Mouse (Mus musculus) embryonic facial prominence, embryonic 12.5 days (tissue): Measurements from ENCODE around the gene Uchl4. TPM values are rescaled to one million over a fixed set of nuclear protein-coding genes. Genes with fewer than 3 reads are reported as not detected.
"Not testable (repeated sequence)": the region's sequence is repeated elsewhere in the genome, so short reads cannot be mapped to it uniquely, and the experiment has no call there.

Source experiments
- ATAC-seq: fragments of 200-750 bp; cut with Nextera tagmentation; 2 replicates; pipeline ENCODE4 v1.8.0; 2017; ENCODE audit not compliant: insufficient number of reproducible peaks, insufficient read depth, low FRiP score, low TSS enrichment
- H3K27ac ChIP-seq: fragments of 300-500 bp; sonication (generic); 2 replicates; pipeline ENCODE4 v1.5.1; 2016; ENCODE audit warnings: mild to moderate bottlenecking
- H3K27me3 ChIP-seq: fragments of 300-500 bp; sonication (generic); 2 replicates; pipeline ENCODE4 v1.6.1; 2016; ENCODE audit warnings: mild to moderate bottlenecking, moderate library complexity
- H3K36me3 ChIP-seq: fragments of 300-500 bp; sonication (generic); 2 replicates; pipeline ENCODE4 v1.6.1; 2016; ENCODE audit warnings: mild to moderate bottlenecking
- H3K4me1 ChIP-seq: fragments of 300-500 bp; sonication (generic); 2 replicates; pipeline ENCODE4 v1.6.1; 2016
- H3K4me2 ChIP-seq: fragments of 300-500 bp; sonication (generic); replicated peaks from 2 replicates; pipeline ENCODE4 v1.6.1; 2016; ENCODE audit warnings: mild to moderate bottlenecking, moderate library complexity
- H3K4me3 ChIP-seq: fragments of 300-500 bp; sonication (generic); 2 replicates; pipeline ENCODE4 v1.5.1; 2016; ENCODE audit warnings: mild to moderate bottlenecking
- H3K9ac ChIP-seq: fragments of 300-500 bp; sonication (generic); 2 replicates; pipeline ENCODE4 v1.6.1; 2016; ENCODE audit warnings: mild to moderate bottlenecking, moderate library complexity
- H3K9me3 ChIP-seq: fragments of 300-500 bp; sonication (generic); 2 replicates; pipeline ENCODE4 v1.6.1; 2016; ENCODE audit warnings: mild to moderate bottlenecking, moderate library complexity
- WGBS: fragments of 180-500 bp; shearing (Covaris S2); methylation state at CpG from one replicate; pipeline ENCODE4 v1.1.7; 2016; 5-methylcytosine and 5-hydroxymethylcytosine counted together
- polyA plus RNA-seq: library from polyadenylated mRNA; unstranded; fragments of >200 nt; fragmentation: Nextera tagmentation; extraction: Ambion mirVana; gene quantifications from 2 replicates; pipeline ENCODE4 v1.2.1, GENCODE M21; 2016

The Uchl4 gene
- polyA plus RNA-seq = 3.0 and 4.4 TPM in 2 replicates

DNA sequence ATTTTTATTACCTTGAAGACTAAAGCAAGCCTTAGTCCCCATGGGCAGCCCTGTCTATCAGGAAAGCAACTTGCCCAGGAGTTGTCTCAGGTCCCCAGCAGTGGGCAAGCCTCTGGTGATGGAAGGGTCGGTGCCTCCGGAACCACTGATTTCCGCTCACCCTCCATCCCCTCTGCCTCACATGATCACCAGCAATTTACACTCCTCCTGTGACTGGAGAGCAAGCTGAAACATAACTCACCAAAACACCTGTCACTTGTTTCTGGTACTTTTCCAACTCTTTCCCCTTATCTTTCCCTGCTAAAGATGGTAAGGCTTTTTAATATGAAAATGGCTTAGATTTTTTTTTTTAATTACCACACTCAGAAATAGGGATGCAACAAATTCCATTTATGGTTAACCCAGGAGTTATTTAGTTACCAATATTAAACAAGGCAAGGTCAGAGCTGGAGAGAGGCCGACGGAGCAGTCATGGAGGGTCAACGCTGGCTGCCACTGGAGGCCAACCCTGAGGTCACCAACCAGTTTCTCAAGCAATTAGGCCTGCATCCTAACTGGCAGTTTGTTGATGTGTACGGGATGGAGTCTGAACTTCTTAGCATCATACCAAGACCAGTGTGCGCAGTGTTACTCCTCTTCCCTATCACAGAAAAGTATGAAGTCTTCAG lies at the start of gene Uchl4:
Gene Uchl4 (plus strand): TSS at position 434 of the 668 bp plus-strand sequence.
- H3K4me1 ChIP-seq = peaks cover 44% of the 10 kb centered on the region
- H3K9me3 ChIP-seq = no peaks in the 10 kb centered on the region
- 74% methylated on average over 8 of the region's 8 CpGs for WGBS
- H3K4me3 ChIP-seq = no peak within 1 kb of the TSS
- no peaks in the 10 kb centered on the region for H3K36me3 ChIP-seq
- H3K27ac ChIP-seq = peak within 1 kb of the TSS; percentile 80
- ATAC-seq = no peak
- H3K9ac ChIP-seq = no peak within 1 kb of the TSS
- no peak within 1 kb of the TSS for H3K4me2 ChIP-seq
- no peaks in the 10 kb centered on the region for H3K27me3 ChIP-seq

DNA sequence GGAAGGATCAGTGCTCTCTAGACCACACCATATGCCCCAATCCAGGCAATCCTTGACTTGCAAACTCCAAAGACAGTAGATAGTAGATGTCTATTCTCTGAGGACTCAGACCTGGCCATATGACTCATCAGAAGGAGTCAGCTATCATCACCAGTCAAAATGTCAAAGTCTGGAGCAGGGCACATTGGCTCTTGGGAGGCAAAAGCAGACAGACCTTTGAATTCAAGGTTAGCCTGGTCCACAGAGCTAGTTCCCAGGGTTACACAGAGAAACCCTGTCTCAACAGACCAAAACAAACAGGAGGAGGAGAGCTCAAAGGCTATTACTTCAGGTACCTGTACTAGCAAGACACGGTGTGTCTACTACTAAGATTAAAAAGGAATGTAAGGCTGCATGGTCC lies 41.1 kb upstream of the Uchl4 start:
- Histone ChIP-seq H3K4me1 (no peaks in the 10 kb centered on the region), H3K27ac (no peak overlapping the region), H3K36me3 (peaks cover 47% of the 10 kb centered on the region), H3K4me3 (no peak overlapping the region), H3K27me3 (no peaks in the 10 kb centered on the region), H3K9ac (no peak overlapping the region), H3K4me2 (no peak overlapping the region), H3K9me3 (no peaks in the 10 kb centered on the region)
- no peak for ATAC-seq
- 95% methylated on average over 1 of the region's 1 CpGs for WGBS

DNA sequence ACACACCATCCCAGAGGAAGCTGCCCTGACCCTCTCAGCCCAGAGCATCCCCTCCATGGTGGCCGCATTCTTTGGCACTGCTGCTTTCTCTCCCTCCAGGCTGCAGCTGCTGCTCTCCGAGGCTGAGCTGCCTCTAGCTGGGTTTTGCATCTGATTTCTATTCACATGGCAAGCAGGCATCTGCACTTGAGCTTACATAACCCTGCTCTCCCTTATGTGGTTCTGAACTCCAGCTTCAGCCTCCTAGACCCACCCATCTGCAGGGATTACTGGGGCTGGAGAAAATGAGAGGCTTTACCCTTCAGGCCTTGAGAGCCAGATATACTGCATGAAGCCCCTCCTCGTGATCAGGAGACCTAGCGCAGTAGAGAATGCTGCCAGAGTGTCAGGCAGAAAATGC lies 39.4 kb upstream of the Uchl4 start:
- no peak overlapping the region for H3K4me3 ChIP-seq
- H3K9ac ChIP-seq = no peak overlapping the region
- H3K27me3 ChIP-seq = no peaks in the 10 kb centered on the region
- ATAC-seq = no peak
- H3K36me3 ChIP-seq = peaks cover 36% of the 10 kb centered on the region
- H3K9me3 ChIP-seq = no peaks in the 10 kb centered on the region
- 81% methylated on average over 4 of the region's 4 CpGs for WGBS
- no peak overlapping the region for H3K27ac ChIP-seq
- H3K4me2 ChIP-seq = no peak overlapping the region
- no peaks in the 10 kb centered on the region for H3K4me1 ChIP-seq

DNA sequence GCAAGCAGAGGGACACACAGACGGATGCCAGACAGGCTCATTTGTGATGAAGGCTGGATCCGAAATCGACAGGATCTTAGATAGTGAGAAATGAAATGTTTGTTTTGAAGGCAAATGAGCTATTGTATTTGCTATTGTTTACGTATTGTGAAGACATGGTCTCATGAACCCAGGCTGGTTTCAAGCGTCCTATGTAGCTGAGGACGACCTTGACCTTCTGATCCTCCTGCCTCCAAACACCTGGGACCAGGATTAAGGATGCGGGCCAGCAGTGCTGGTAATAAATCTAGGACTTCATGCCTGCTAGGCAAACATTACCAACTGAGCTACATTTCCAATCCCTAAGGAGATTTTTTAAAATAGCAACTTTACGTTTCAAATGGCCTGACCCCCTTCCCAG lies 37.5 kb upstream of the Uchl4 start:
- Histone ChIP-seq H3K4me3 (no peak overlapping the region), H3K4me1 (no peaks in the 10 kb centered on the region), H3K27me3 (no peaks in the 10 kb centered on the region), H3K36me3 (peaks cover 19% of the 10 kb centered on the region), H3K9ac (no peak overlapping the region), H3K27ac (no peak overlapping the region), H3K4me2 (no peak overlapping the region), H3K9me3 (no peaks in the 10 kb centered on the region)
- WGBS = 85% methylated on average over 8 of the region's 8 CpGs
- no peak for ATAC-seq

DNA sequence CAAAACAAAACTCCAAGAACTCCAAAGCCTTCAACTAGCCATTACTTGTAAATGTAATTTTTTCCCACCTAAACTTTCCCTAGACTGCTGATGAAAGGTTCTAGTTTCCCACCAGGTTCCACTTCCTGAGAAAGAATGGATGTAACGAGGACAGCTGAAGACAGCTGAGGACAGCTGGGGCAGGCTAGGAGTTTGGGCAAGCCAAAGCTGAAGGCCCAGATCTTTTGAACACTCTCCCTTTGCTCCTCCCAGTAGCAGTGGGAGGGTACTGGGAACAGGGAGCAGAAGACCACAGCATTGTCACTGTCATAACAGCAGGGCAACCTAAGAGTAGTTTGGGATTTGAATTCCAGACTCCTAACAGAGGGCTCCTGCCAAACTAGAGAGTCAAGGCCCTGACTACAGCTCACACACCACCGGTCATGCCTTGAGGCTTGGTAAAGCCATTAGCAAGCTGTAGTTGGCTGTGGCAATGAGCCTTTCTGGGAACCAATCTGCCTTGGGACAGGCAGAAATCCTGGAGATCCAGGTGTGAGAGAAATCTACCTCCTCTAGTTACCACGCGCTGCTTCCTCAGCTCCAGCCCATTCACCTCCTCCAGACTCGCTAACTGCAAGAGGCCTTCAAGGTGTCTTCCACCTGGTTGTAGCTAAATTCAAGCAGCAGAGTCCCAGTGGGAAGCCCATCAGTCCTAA lies 36.8 kb upstream of the Uchl4 start:
- no peak overlapping the region for H3K9ac ChIP-seq
- H3K36me3 ChIP-seq = peaks cover 19% of the 10 kb centered on the region
- H3K4me2 ChIP-seq = no peak overlapping the region
- WGBS = 93% methylated on average over 5 of the region's 5 CpGs
- H3K4me1 ChIP-seq = no peaks in the 10 kb centered on the region
- no peak for ATAC-seq
- no peaks in the 10 kb centered on the region for H3K9me3 ChIP-seq
- H3K27me3 ChIP-seq = no peaks in the 10 kb centered on the region
- no peak overlapping the region for H3K27ac ChIP-seq
- no peak overlapping the region for H3K4me3 ChIP-seq

DNA sequence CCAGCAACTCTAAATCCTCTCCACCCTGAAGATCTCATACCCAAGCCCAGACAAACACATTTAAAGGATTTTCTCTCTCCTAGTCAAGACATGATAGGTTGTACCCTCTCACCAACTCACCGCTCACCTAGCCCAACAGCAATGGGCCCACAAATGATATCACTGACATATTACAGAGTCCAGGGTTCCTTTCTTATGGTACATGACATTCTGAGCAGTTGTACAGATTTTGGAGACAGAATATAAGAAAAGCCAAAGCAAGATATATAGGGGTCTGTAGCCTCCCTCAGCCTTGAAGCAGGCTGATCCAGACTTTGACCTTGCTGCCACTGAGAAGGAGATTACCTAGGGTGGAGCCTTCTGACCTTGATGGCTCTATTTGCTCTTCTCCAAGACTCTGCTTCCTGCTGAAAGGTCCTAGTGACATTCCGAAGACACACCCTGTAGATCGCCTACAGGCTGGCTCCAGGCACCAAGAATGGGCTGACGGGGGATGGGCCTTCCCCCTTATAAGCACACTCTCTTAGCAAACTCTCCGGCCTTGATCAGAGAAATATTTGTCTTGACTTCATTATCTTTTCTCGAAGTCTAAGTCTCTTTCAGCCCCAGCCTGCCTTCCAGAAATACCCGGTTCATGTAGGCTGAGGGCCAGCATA lies 36.1 kb upstream of the Uchl4 start:
- 91% methylated on average over 7 of the region's 7 CpGs for WGBS
- H3K9me3 ChIP-seq, H3K27ac ChIP-seq, ATAC-seq, H3K4me1 ChIP-seq, H3K9ac ChIP-seq, H3K4me3 ChIP-seq, H3K27me3 ChIP-seq, H3K4me2 ChIP-seq: not testable (repeated sequence)
- peaks cover 18% of the 10 kb centered on the region for H3K36me3 ChIP-seq

DNA sequence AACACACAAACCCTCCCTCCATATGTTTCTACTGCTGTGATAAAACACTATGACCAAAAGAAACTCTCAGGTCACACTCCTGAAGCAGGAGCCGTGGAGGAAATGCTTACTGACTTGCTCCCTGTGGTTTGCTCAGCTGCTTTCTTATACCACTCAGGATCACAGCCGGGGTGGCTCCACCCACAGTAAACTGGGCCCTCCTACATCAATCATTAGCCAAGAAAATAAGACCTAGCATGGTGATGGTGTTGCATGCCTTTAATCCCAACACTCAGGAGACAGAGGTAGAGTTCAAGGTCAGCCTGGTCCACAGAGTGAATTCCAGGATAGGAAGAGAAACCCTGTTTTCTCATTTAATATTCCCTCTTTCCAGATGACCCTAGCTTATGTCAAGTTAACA lies 35.1 kb upstream of the Uchl4 start:
- 85% methylated on average over 2 of the region's 2 CpGs for WGBS
- H3K27me3 ChIP-seq = no peaks in the 10 kb centered on the region
- H3K4me3 ChIP-seq = no peak overlapping the region
- H3K9ac ChIP-seq = no peak overlapping the region
- no peak for ATAC-seq
- H3K9me3 ChIP-seq = no peaks in the 10 kb centered on the region
- H3K4me1 ChIP-seq = no peaks in the 10 kb centered on the region
- peaks cover 25% of the 10 kb centered on the region for H3K36me3 ChIP-seq
- no peak overlapping the region for H3K27ac ChIP-seq
- H3K4me2 ChIP-seq = no peak overlapping the region

DNA sequence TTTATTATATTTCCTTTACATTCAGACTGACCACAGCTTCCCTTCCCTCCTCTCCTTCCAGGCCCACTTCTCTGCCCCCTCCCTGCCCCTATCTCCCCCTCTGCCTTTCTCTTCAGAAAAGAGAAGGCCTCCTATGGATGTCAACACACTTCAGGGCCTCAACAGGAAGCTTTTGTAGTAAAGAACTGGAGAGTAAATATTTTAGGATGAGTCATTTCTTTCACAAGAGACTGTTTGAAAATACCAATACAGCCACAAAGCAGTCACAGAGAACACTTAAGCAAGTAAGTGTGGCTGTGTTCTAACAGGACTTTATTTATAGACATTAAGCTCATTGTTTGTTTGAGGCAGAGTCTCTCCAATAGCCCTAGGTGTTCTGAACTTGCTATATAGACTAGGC lies 32.7 kb upstream of the Uchl4 start:
- Histone ChIP-seq H3K27ac (no peak overlapping the region), H3K4me1 (no peaks in the 10 kb centered on the region), H3K27me3 (no peaks in the 10 kb centered on the region), H3K36me3 (peaks cover 25% of the 10 kb centered on the region), H3K9me3 (no peaks in the 10 kb centered on the region), H3K4me3 (no peak overlapping the region), H3K4me2 (no peak overlapping the region), H3K9ac (no peak overlapping the region)
- ATAC-seq = no peak

DNA sequence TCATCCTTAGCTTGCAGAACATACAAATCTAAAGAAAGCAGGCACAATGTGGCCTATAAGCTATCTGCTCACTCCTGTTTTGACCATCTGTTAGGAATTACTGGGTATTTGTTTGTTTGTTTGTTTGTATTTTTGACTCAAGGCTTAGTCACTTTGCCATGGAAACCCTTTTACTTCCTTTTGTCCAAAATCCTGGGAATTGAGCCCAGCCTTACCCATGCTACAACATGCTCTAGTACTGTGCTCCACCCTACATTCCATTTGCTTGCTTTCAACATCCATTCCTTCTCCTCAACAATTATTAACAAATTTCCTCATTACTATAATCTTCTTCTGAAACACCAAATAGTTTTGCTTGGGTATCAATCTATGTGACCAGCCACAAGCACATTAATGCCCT lies 32.1 kb upstream of the Uchl4 start:
- Histone ChIP-seq H3K4me2 (no peak overlapping the region), H3K4me1 (no peaks in the 10 kb centered on the region), H3K27ac (no peak overlapping the region), H3K36me3 (peaks cover 25% of the 10 kb centered on the region), H3K9ac (no peak overlapping the region), H3K4me3 (no peak overlapping the region), H3K9me3 (no peaks in the 10 kb centered on the region), H3K27me3 (no peaks in the 10 kb centered on the region)
- no peak for ATAC-seq

DNA sequence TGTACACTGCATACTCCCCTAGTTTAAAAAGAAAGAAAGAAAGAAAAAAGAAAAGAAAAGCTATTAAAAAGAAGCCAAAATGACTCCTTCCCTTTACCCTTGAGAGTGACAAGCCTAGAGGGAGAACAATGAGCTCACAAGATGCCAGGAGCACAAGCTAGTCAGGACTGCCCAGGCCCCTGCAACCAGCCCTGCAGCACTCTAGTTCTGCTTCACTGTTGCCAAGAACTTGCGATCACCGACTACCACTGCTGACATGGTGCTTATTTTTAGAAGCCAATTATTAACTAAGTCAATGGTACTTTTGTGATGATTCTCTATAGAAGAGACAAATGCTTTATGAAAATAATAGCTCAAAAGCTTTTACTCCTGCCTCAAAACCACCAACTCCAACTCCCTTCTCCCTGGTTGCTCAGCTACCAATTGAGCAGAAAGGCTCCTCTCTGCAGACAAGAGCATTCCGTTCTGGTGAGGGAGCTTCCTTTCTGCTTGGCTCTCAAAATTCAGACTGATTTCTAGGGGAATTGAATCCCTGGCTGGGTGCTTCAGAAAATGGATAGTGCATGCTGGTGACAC lies 27.4 kb upstream of the Uchl4 start:
- Histone ChIP-seq H3K27ac (no peak overlapping the region), H3K36me3 (peaks cover 48% of the 10 kb centered on the region), H3K9me3 (no peaks in the 10 kb centered on the region), H3K9ac (no peak overlapping the region), H3K4me1 (no peaks in the 10 kb centered on the region), H3K4me2 (no peak overlapping the region), H3K27me3 (no peaks in the 10 kb centered on the region), H3K4me3 (no peak overlapping the region)
- WGBS = 83% methylated on average over 3 of the region's 3 CpGs
- ATAC-seq = no peak

DNA sequence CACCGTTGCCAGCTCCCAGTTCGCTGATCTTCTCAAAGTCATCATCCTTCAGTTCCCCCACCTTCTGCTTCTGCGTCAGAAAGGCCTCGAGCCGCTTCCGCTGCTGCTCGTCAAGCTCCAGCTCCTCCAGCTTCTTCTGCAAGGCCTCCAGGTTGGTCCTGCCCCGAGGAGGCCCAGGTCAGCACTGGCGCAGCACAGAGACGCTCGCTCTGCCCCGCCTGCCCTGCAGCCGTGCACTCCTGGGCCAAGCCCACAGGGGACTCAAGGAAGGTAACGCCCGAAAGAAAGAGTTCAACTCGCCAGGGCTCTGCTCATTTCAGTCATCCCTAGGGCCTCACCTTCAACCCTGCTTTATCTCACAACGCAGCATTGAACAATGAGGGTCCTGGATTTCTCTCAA lies 20.5 kb upstream of the Uchl4 start:
- WGBS = 88% methylated on average over 17 of the region's 17 CpGs
- Histone ChIP-seq H3K4me2 (no peak overlapping the region), H3K27me3 (no peaks in the 10 kb centered on the region), H3K9me3 (no peaks in the 10 kb centered on the region), H3K36me3 (peaks cover 22% of the 10 kb centered on the region), H3K4me1 (0 out of 2 replicates have a peak, but pooled peaks cover 3% of the 10 kb centered on the region), H3K9ac (no peak overlapping the region), H3K4me3 (no peak overlapping the region), H3K27ac (no peak overlapping the region)
- ATAC-seq = no peak

DNA sequence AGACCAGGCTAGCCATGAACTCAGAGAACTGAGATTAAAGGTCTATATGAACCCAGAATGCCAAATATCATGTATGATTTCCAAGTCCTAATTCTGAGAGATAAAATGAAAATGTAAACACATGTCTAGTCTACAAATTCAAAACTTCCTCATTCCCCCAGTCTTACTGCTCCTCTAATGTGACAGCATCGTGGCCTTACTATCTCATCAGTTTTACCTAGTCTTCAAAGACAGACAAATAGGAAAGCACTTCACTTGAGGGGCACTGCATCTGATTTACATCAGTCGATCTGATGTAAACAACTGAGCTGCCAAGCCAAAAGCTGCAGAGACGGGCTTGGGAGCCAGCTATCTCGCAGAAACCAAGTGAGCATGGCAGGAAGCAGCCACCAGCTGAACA lies 18.9 kb upstream of the Uchl4 start:
- Histone ChIP-seq H3K9me3 (no peaks in the 10 kb centered on the region), H3K4me1 (peaks cover 11% of the 10 kb centered on the region; the same call in 1 of the 2 replicates), H3K36me3 (0 out of 2 replicates have a peak, but pooled peaks cover 10% of the 10 kb centered on the region), H3K4me3 (no peak overlapping the region), H3K4me2 (no peak overlapping the region), H3K9ac (no peak overlapping the region), H3K27me3 (no peaks in the 10 kb centered on the region), H3K27ac (no peak overlapping the region)
- no peak for ATAC-seq
- 67% methylated on average over 4 of the region's 4 CpGs for WGBS
